ENCODE assay signal across 14 mouse cellular contexts in genomic region chr2:156408168-156408567, GRCm38 (mm10). TPM values are rescaled to one million over a fixed set of nuclear protein-coding genes. Genes with fewer than 3 reads are reported as not detected.
DNase-seq lines count a peak whose midpoint lies in the region; TF ChIP-seq lines count a peak whose summit lies in the region.
"Had no signal": no experiment of that assay in that cellular context is flagged by ENCODE, and none has a peak within 500 bp of the region (broad histone marks: within the 10 kb centered on the region; RNA-seq: fewer than 3 reads in every experiment).

No protein-coding gene starts in this region.

- WGBS in limb, embryonic 10.5 days = 60% methylated on average over 8 of the region's 8 CpGs

- H3K4me1 ChIP-seq in limb, embryonic 10.5 days = peaks cover 22% of the 10 kb centered on the region

- TF ChIP-seq CTCF in layer of hippocampus, adult 2 months (conservative IDR thresholded peaks at IDR 0.05) = no peak

- no peak overlapping the region for H3K4me3 ChIP-seq in layer of hippocampus, adult 2 months
- H3K4me3 ChIP-seq in limb, embryonic 10.5 days = no peak overlapping the region
- H3K4me3 ChIP-seq: embryonic facial prominence, embryonic 15.5 days; heart, adult 2 months; myocyte had no signal

- no peaks in the 10 kb centered on the region for H3K36me3 ChIP-seq in limb, embryonic 10.5 days
- H3K36me3 ChIP-seq: embryonic facial prominence, embryonic 15.5 days had no signal

- H3K9me3 ChIP-seq in limb, embryonic 10.5 days (replicated peaks) = no peaks in the 10 kb centered on the region
- H3K9me3 ChIP-seq: embryonic facial prominence, embryonic 15.5 days had no signal

- H3K27ac ChIP-seq in layer of hippocampus, adult 2 months = peak overlapping the region; percentile 68; the same call in 1 of the 2 replicates
- H3K27ac ChIP-seq in limb, embryonic 10.5 days = peak overlapping the region; percentile 72; the same call in 1 of the 2 replicates
- H3K27ac ChIP-seq: heart, adult 2 months had no signal

- no peaks in the 10 kb centered on the region for H3K27me3 ChIP-seq in limb, embryonic 10.5 days (ENCODE audit: low read depth, poor library complexity, severe bottlenecking)
- H3K27me3 ChIP-seq: embryonic facial prominence, embryonic 15.5 days had no signal

- peak; percentile 43 to 55 for DNase-seq in layer of hippocampus, adult 2 months (ENCODE audit: low spot score in 2 of 2)
- DNase-seq in layer of hippocampus, adult 8-10 months (ENCODE audit: low spot score in 2 of 2) = no peak
- DNase-seq in frontal cortex, postnatal 10 days (ENCODE audit: low spot score in 2 of 2) = peak; percentile 63 to 71
- no peak for DNase-seq in limb, embryonic 10.5 days (ENCODE audit: low spot score)
- DNase-seq in right cerebral cortex, postnatal 25 days = peak; percentile 42
- DNase-seq in urinary bladder, postnatal 14 days (ENCODE audit: low spot score) = no peak
- no peak for DNase-seq in cerebellum, adult 9-10 months
- DNase-seq in gastrocnemius, postnatal 10 days = no peak
- DNase-seq: cerebellum, adult 11 months; heart, adult 2 months; kidney, adult 18-20 months; lung, embryonic 14.5 days had no signal

RNA-seq across cellular contexts. Expression of gene Epb41l1, which starts 12.5 kb away (rescaled TPM):
- total RNA-seq in layer of hippocampus, adult 2 months (2021) = 100 to 1,000 TPM; 340 to 347 TPM
- 100 to 1,000 TPM; 322 to 352 (median 336) TPM for total RNA-seq in layer of hippocampus, adult 8-10 months (2022)
- 0.46 and 1.1 TPM in 2 replicates for polyA plus RNA-seq in limb, embryonic 10.5 days (2016; fragmentation: Nextera tagmentation; extraction: Ambion mirVana)
- 10 to 100 TPM; 16.1 to 18.9 TPM for total RNA-seq in gastrocnemius, postnatal 10 days (2021)

Comparison
In these comparisons a context has a peak if more than half of its experiments do, and no peak if none do; other contexts are left out.
1. DNase-seq: peak in layer of hippocampus, adult 2 months (2 of 2), frontal cortex, postnatal 10 days (2 of 2) and right cerebral cortex, postnatal 25 days (single experiment); none in layer of hippocampus, adult 8-10 months (0 of 2), limb, embryonic 10.5 days (single experiment), urinary bladder, postnatal 14 days (single experiment), cerebellum, adult 9-10 months (single experiment) and gastrocnemius, postnatal 10 days (single experiment).
2. RNA of gene Epb41l1, which starts 12.5 kb away (total RNA-seq): 340 to 347 TPM in layer of hippocampus, adult 2 months and 322 to 352 TPM in layer of hippocampus, adult 8-10 months; 16.1 to 18.9 TPM in gastrocnemius, postnatal 10 days; every median in the first group is over 10 times any median in the second.